ENCODE assay signal across 5 mouse cellular contexts in genomic region chr6:16755044-16755443, GRCm38 (mm10).
A peak's percentile ranks its signal among the peaks of the same experiment; 100 is the strongest.
DNase-seq lines count a peak whose midpoint lies in the region; ATAC-seq lines count a peak whose summit lies in the region.
"Not testable (repeated sequence)": the region's sequence is repeated elsewhere in the genome, so short reads cannot be mapped to it uniquely, and the experiment has no call there.

No protein-coding gene starts in this region.

- H3K27me3 ChIP-seq in neural tube, embryonic 11.5 days (ENCODE audit: control insufficient read depth, insufficient read depth, low read length); neural tube, embryonic 12.5 days (replicated peaks); neural tube, embryonic 13.5 days; neural tube, embryonic 14.5 days (ENCODE audit: control insufficient read depth, insufficient read depth, low read length): not testable (repeated sequence)

- H3K4me2 ChIP-seq in neural tube, embryonic 11.5 days (ENCODE audit: low read depth); neural tube, embryonic 12.5 days (replicated peaks); neural tube, embryonic 13.5 days; neural tube, embryonic 14.5 days (ENCODE audit: low read depth, low read length): not testable (repeated sequence)

- ATAC-seq in neural tube, embryonic 11.5 days (ENCODE audit: insufficient read depth, low FRiP score, low TSS enrichment) = 0 out of 2 replicates have a peak, but pooled peaks have one; percentile 48
- peak; percentile 76; the same call in 1 of the 2 replicates for ATAC-seq in neural tube, embryonic 12.5 days (ENCODE audit: low FRiP score, low read depth)
- ATAC-seq in neural tube, embryonic 13.5 days (ENCODE audit: low read depth) = peak; percentile 69; the same call in 1 of the 2 replicates
- ATAC-seq in neural tube, embryonic 14.5 days (ENCODE audit: low read depth) = peak; percentile 69; the same call in 1 of the 2 replicates

- not testable (repeated sequence) for H3K4me1 ChIP-seq in neural tube, embryonic 11.5 days (ENCODE audit: control insufficient read depth, insufficient read depth, low read length); neural tube, embryonic 12.5 days; neural tube, embryonic 13.5 days (replicated peaks); neural tube, embryonic 14.5 days (ENCODE audit: control insufficient read depth, insufficient read depth, low read length)

- 60% methylated on average over 1 of the region's 1 CpGs for WGBS in neural tube, embryonic 11.5 days
- WGBS in neural tube, embryonic 12.5 days = 42% methylated on average over 1 of the region's 1 CpGs
- WGBS in neural tube, embryonic 13.5 days = 26% methylated on average over 1 of the region's 1 CpGs
- 41% methylated on average over 1 of the region's 1 CpGs for WGBS in neural tube, embryonic 14.5 days

- H3K9me3 ChIP-seq in neural tube, embryonic 11.5 days (ENCODE audit: control insufficient read depth, low read length); neural tube, embryonic 12.5 days; neural tube, embryonic 13.5 days; neural tube, embryonic 14.5 days (ENCODE audit: control insufficient read depth, low read length): not testable (repeated sequence)

- H3K27ac ChIP-seq in neural tube, embryonic 11.5 days (ENCODE audit: low read depth, low read length); neural tube, embryonic 12.5 days; neural tube, embryonic 13.5 days (replicated peaks); neural tube, embryonic 14.5 days (ENCODE audit: low read depth, low read length): not testable (repeated sequence)

- DNase-seq in mesoderm, embryonic 11.5 days (ENCODE audit: low read depth, low spot score) = peak; percentile 10
- not testable (repeated sequence) for DNase-seq in neural tube, embryonic 11.5 days (ENCODE audit: low spot score)

- H3K9ac ChIP-seq in neural tube, embryonic 11.5 days (ENCODE audit: low read length); neural tube, embryonic 12.5 days; neural tube, embryonic 13.5 days; neural tube, embryonic 14.5 days (replicated peaks; ENCODE audit: low read depth, low read length): not testable (repeated sequence)

- not testable (repeated sequence) for H3K4me3 ChIP-seq in neural tube, embryonic 11.5 days (ENCODE audit: low read depth, low read length); neural tube, embryonic 12.5 days; neural tube, embryonic 13.5 days; neural tube, embryonic 14.5 days (ENCODE audit: low read depth, low read length)

- H3K36me3 ChIP-seq in neural tube, embryonic 11.5 days (ENCODE audit: control insufficient read depth, insufficient read depth, low read length); neural tube, embryonic 12.5 days; neural tube, embryonic 13.5 days; neural tube, embryonic 14.5 days (ENCODE audit: control insufficient read depth, insufficient read depth, low read length): not testable (repeated sequence)
